Mouse (Mus musculus) gastrocnemius, adult 18-20 months (tissue): ENCODE measurements around the gene Mettl22. TPM values are rescaled to one million over a fixed set of nuclear protein-coding genes. Genes with fewer than 3 reads are reported as not detected.

Source experiments
- total RNA-seq, 2 experiments: library from RNA; stranded (reverse); gene quantifications; 2 replicates each; pipeline ENCODE4 v1.2.3; 2021

Mettl22 gene
- total RNA-seq, 2 experiments from 2014 or later, result 77.7 to 94.2 TPM

Other genes starting within 250 kb of the Mettl22 start
- gene Tmem114, start 45.7 kb upstream of the Mettl22 start, total RNA-seq, result not detected
- gene Abat, start 42.6 kb downstream of the Mettl22 start, total RNA-seq, result 1 to 10 TPM; 1.7 to 2.3 TPM
- gene Pmm2, start 166.9 kb downstream of the Mettl22 start, total RNA-seq, result 10 to 100 TPM; 18.9 to 20.1 TPM
- gene Tmem186, start 166.9 kb downstream of the Mettl22 start, total RNA-seq, result 10 to 100 TPM; 12.6 to 12.7 TPM
- gene Carhsp1, start 201.4 kb downstream of the Mettl22 start, total RNA-seq, result 1 to 10 TPM; 4.7 to 7.9 TPM
- not detected for gene Gm5767, start 210.0 kb downstream of the Mettl22 start, total RNA-seq